Mouse (Mus musculus) small intestine, adult 2 months (tissue): ENCODE measurements around the gene Atp1b4.
"Not testable (repeated sequence)": the region's sequence is repeated elsewhere in the genome, so short reads cannot be mapped to it uniquely, and the experiment has no call there.

Source experiments
- CTCF ChIP-seq: fragments of 200-500 bp; IDR thresholded peaks from 2 replicates; pipeline ENCODE4 v1.5.1; 2012; ENCODE audit warnings: low read depth, mild to moderate bottlenecking, control low read depth, inconsistent platforms, low read length, moderate library complexity, mixed read lengths; ENCODE audit not compliant: insufficient replicate concordance, insufficient read length; ENCODE audit errors: extremely low read depth
- POLR2A ChIP-seq: fragments of 200-500 bp; IDR thresholded peaks from 2 replicates; pipeline ENCODE4 v1.6.1; 2012; ENCODE audit warnings: low read depth, mild to moderate bottlenecking, control low read depth, inconsistent platforms, low read length, moderate library complexity

DNA sequence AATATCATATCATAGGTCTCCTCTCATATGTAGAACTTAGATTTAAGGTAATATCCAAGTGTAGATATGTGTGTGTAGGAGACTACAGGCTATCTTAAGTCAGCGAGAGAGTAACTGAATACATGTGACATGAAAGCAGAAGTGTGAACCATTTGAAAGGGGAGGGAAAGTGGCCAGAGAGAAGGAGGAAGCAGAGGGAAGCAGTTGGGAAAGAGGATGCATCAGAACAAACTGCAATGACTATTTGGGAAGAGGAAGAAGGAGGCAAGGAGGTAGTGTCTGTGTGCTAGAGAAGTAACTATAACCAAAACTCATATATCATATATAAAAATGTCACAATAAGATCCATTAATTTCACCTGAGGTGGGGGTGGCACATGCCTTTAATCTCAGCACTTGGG lies 57.2 kb downstream of the Atp1b4 start:
- not testable (repeated sequence) for TF ChIP-seq POLR2A, CTCF
